Mouse (Mus musculus): ENCODE measurements at regions not wholly inside any gene's neighbourhood (a gene's known extent, or its start where the extent isn't known, plus 50 kb on each side); places are given as distances from the start of the nearest gene placed in this dataset.

GRCm38 (mm10) chr11:18151369-18151768, 197.7 kb upstream of the Etaa1 start:
- Histone ChIP-seq H3K9me3 (ENCODE audit: control insufficient read depth, low read length) (no peaks in the 10 kb centered on the region), H3K4me2 (replicated peaks; ENCODE audit: low read depth, low read length, severe bottlenecking) (no peak overlapping the region), H3K4me1 (ENCODE audit: control insufficient read depth, insufficient read depth, low read length) (no peaks in the 10 kb centered on the region), H3K27me3 (ENCODE audit: control insufficient read depth, insufficient read depth, low read length) (no peaks in the 10 kb centered on the region), H3K27ac (replicated peaks; ENCODE audit: low read depth, low read length) (no peak overlapping the region), H3K36me3 (ENCODE audit: control insufficient read depth, insufficient read depth, low read length) (no peaks in the 10 kb centered on the region), H3K4me3 (replicated peaks; ENCODE audit: low read length) (no peak overlapping the region), H3K9ac (ENCODE audit: low read depth, low read length, severe bottlenecking) (no peak overlapping the region)
- WGBS, result 70% methylated on average over 4 of the region's 4 CpGs
- TF ChIP-seq POLR2A (IDR thresholded peaks at IDR 0.05; ENCODE audit: borderline replicate concordance, extremely low read depth, insufficient read depth, insufficient read length), result no peak
- ATAC-seq (ENCODE audit: low FRiP score, low read depth) (no peak), DNase-seq (ENCODE audit: low spot score) (no peak)

GRCm38 (mm10) chr11:18127488-18127887, 173.8 kb upstream of the Etaa1 start:
- no peak for TF ChIP-seq POLR2A (IDR thresholded peaks at IDR 0.05; ENCODE audit: borderline replicate concordance, extremely low read depth, insufficient read depth, insufficient read length)
- no peak overlapping the region for H3K9ac ChIP-seq (ENCODE audit: low read depth, low read length, severe bottlenecking)
- no peaks in the 10 kb centered on the region for H3K4me1 ChIP-seq (ENCODE audit: control insufficient read depth, insufficient read depth, low read length)
- no peaks in the 10 kb centered on the region for H3K9me3 ChIP-seq (ENCODE audit: control insufficient read depth, low read length)
- DNase-seq (ENCODE audit: low spot score), result no peak
- no peak for ATAC-seq (ENCODE audit: low FRiP score, low read depth)
- no peak overlapping the region for H3K4me2 ChIP-seq (replicated peaks; ENCODE audit: low read depth, low read length, severe bottlenecking)
- no peaks in the 10 kb centered on the region for H3K27me3 ChIP-seq (ENCODE audit: control insufficient read depth, insufficient read depth, low read length)
- no peak overlapping the region for H3K27ac ChIP-seq (replicated peaks; ENCODE audit: low read depth, low read length)
- no peak overlapping the region for H3K4me3 ChIP-seq (replicated peaks; ENCODE audit: low read length)
- no peaks in the 10 kb centered on the region for H3K36me3 ChIP-seq (ENCODE audit: control insufficient read depth, insufficient read depth, low read length)
- 78% methylated on average over 5 of the region's 5 CpGs for WGBS

- Histone ChIP-seq H3K9me3 (ENCODE audit: control insufficient read depth, low read length) (no peaks in the 10 kb centered on the region), H3K27ac (replicated peaks; ENCODE audit: low read depth, low read length) (no peak overlapping the region), H3K4me2 (replicated peaks; ENCODE audit: low read depth, low read length, severe bottlenecking) (no peak overlapping the region), H3K4me1 (ENCODE audit: control insufficient read depth, insufficient read depth, low read length) (no peaks in the 10 kb centered on the region), H3K9ac (ENCODE audit: low read depth, low read length, severe bottlenecking) (no peak overlapping the region), H3K27me3 (ENCODE audit: control insufficient read depth, insufficient read depth, low read length) (no peaks in the 10 kb centered on the region), H3K36me3 (ENCODE audit: control insufficient read depth, insufficient read depth, low read length) (no peaks in the 10 kb centered on the region), H3K4me3 (replicated peaks; ENCODE audit: low read length) (no peak overlapping the region)
- ATAC-seq (ENCODE audit: low FRiP score, low read depth) (no peak), DNase-seq (ENCODE audit: low spot score) (no peak)
- no peak for TF ChIP-seq POLR2A (IDR thresholded peaks at IDR 0.05; ENCODE audit: borderline replicate concordance, extremely low read depth, insufficient read depth, insufficient read length)
- 76% methylated on average over 6 of the region's 6 CpGs for WGBS
These were observed 169.4 kb upstream of the Etaa1 start for GRCm38 (mm10) chr11:18123031-18123430.

GRCm38 (mm10) chr11:18122616-18123015, 168.9 kb upstream of the Etaa1 start:
- Histone ChIP-seq H3K27me3 (ENCODE audit: control insufficient read depth, insufficient read depth, low read length) (no peaks in the 10 kb centered on the region), H3K4me1 (ENCODE audit: control insufficient read depth, insufficient read depth, low read length) (no peaks in the 10 kb centered on the region), H3K36me3 (ENCODE audit: control insufficient read depth, insufficient read depth, low read length) (no peaks in the 10 kb centered on the region), H3K4me3 (replicated peaks; ENCODE audit: low read length) (no peak overlapping the region), H3K9me3 (ENCODE audit: control insufficient read depth, low read length) (no peaks in the 10 kb centered on the region), H3K27ac (replicated peaks; ENCODE audit: low read depth, low read length) (no peak overlapping the region), H3K4me2 (replicated peaks; ENCODE audit: low read depth, low read length, severe bottlenecking) (no peak overlapping the region), H3K9ac (ENCODE audit: low read depth, low read length, severe bottlenecking) (no peak overlapping the region)
- WGBS, result 32% methylated on average over 2 of the region's 2 CpGs
- no peak for ATAC-seq (ENCODE audit: low FRiP score, low read depth)
- no peak for TF ChIP-seq POLR2A (IDR thresholded peaks at IDR 0.05; ENCODE audit: borderline replicate concordance, extremely low read depth, insufficient read depth, insufficient read length)
- DNase-seq (ENCODE audit: low spot score), result no peak

- no peaks in the 10 kb centered on the region for H3K27me3 ChIP-seq (ENCODE audit: control insufficient read depth, insufficient read depth, low read length)
- peak; percentile 7 for DNase-seq (ENCODE audit: low spot score)
- H3K4me2 ChIP-seq (replicated peaks; ENCODE audit: low read depth, low read length, severe bottlenecking), result no peak overlapping the region
- WGBS, result 85% methylated on average over 9 of the region's 9 CpGs
- no peaks in the 10 kb centered on the region for H3K36me3 ChIP-seq (ENCODE audit: control insufficient read depth, insufficient read depth, low read length)
- no peaks in the 10 kb centered on the region for H3K9me3 ChIP-seq (ENCODE audit: control insufficient read depth, low read length)
- H3K9ac ChIP-seq (ENCODE audit: low read depth, low read length, severe bottlenecking), result no peak overlapping the region
- no peak overlapping the region for H3K27ac ChIP-seq (replicated peaks; ENCODE audit: low read depth, low read length)
- no peak for ATAC-seq (ENCODE audit: low FRiP score, low read depth)
- no peak for TF ChIP-seq POLR2A (IDR thresholded peaks at IDR 0.05; ENCODE audit: borderline replicate concordance, extremely low read depth, insufficient read depth, insufficient read length)
- no peaks in the 10 kb centered on the region for H3K4me1 ChIP-seq (ENCODE audit: control insufficient read depth, insufficient read depth, low read length)
- H3K4me3 ChIP-seq (replicated peaks; ENCODE audit: low read length), result no peak overlapping the region
These were observed 162.2 kb upstream of the Etaa1 start for GRCm38 (mm10) chr11:18115693-18116450.

Data from limb, embryonic 14.5 days (tissue).